Mouse (Mus musculus) granulocyte monocyte progenitor cell, adult 5-6 weeks (primary cell): Measurements from ENCODE around the gene Rbms1. TPM values are rescaled to one million over a fixed set of nuclear protein-coding genes. Genes with fewer than 3 reads are reported as not detected.

Experiments used
- ATAC-seq: replicated peaks from 2 replicates; pipeline ENCODE4 v1.8.0; 2016; ENCODE audit warnings: mild to moderate bottlenecking, moderate TSS enrichment, inconsistent platforms; ENCODE audit not compliant: poor library complexity, severe bottlenecking
- total RNA-seq, 2 experiments: library from RNA; stranded (forward) in 1 of 2; stranded (reverse) in 1 of 2; fragments of 200-712, 200-1000 nt in 1 of 2; fragments of >200 nt in 1 of 2; fragmentation: Nextera tagmentation in 1 of 2; gene quantifications; 2 replicates each; pipeline ENCODE4 v1.2.3; 2014 to 2017

Gene Rbms1
- total RNA-seq, 2 experiments from 2014 or later = 27.5 to 30.9 TPM

GRCm38 (mm10) chr2:60821635-60822034 is 141.4 kb downstream of the Rbms1 start:
- ATAC-seq = peak; percentile 91

GRCm38 (mm10) chr2:60818632-60819031 is 144.4 kb downstream of the Rbms1 start:
- ATAC-seq = no peak

- no peak for ATAC-seq
Observed at GRCm38 (mm10) chr2:60816307-60816706, 146.7 kb downstream of the Rbms1 start.

- ATAC-seq = no peak
Observed at GRCm38 (mm10) chr2:60814788-60815187, 148.2 kb downstream of the Rbms1 start.

GRCm38 (mm10) chr2:60812949-60813348 is 150.0 kb downstream of the Rbms1 start:
- ATAC-seq = peak; percentile 28; the same call in 1 of the 2 replicates

- ATAC-seq = peak; percentile 73
Observed at GRCm38 (mm10) chr2:60810617-60811016, 152.4 kb downstream of the Rbms1 start.

GRCm38 (mm10) chr2:60809441-60809921 is 153.5 kb downstream of the Rbms1 start:
- ATAC-seq = no peak

GRCm38 (mm10) chr2:60808822-60809221 is 154.2 kb downstream of the Rbms1 start:
- peak; percentile 76 for ATAC-seq

- peak; percentile 33 for ATAC-seq
Observed at GRCm38 (mm10) chr2:60807341-60808195, 155.4 kb downstream of the Rbms1 start.

GRCm38 (mm10) chr2:60804763-60805162 is 158.2 kb downstream of the Rbms1 start:
- ATAC-seq = no peak

- ATAC-seq = no peak
Observed at GRCm38 (mm10) chr2:60803377-60803776, 159.6 kb downstream of the Rbms1 start.

GRCm38 (mm10) chr2:60802828-60803227 is 160.2 kb downstream of the Rbms1 start:
- no peak for ATAC-seq

GRCm38 (mm10) chr2:60802191-60802590 is 160.8 kb downstream of the Rbms1 start:
- ATAC-seq = peak; percentile 42; the same call in 1 of the 2 replicates

GRCm38 (mm10) chr2:60801571-60802155 is 161.3 kb downstream of the Rbms1 start:
- ATAC-seq = no peak

- ATAC-seq = no peak
Observed at GRCm38 (mm10) chr2:60800921-60801558, 162.0 kb downstream of the Rbms1 start.

GRCm38 (mm10) chr2:60799816-60800215 is 163.2 kb downstream of the Rbms1 start:
- no peak for ATAC-seq

GRCm38 (mm10) chr2:60798767-60799529 is 164.0 kb downstream of the Rbms1 start:
- ATAC-seq = no peak

GRCm38 (mm10) chr2:60796969-60797669 is 165.9 kb downstream of the Rbms1 start:
- peak; percentile 86 for ATAC-seq

- ATAC-seq = no peak
Observed at GRCm38 (mm10) chr2:60796616-60796968, 166.4 kb downstream of the Rbms1 start.

- no peak for ATAC-seq
Observed at GRCm38 (mm10) chr2:60795861-60796260, 167.1 kb downstream of the Rbms1 start.
